Mouse (Mus musculus) fat pad, adult 2 months (tissue): ENCODE data around the gene Pnn.
"Not testable (repeated sequence)": the region's sequence is repeated elsewhere in the genome, so short reads cannot be mapped to it uniquely, and the experiment has no call there.

ENCODE experiments used
- DNase-seq: peaks from one replicate; pipeline ENCODE4 v3.0.0-alpha.2; 2011; ENCODE audit warnings: low read depth, low spot score; ENCODE audit errors: extremely low read depth

The Pnn gene

GRCm38 (mm10) chr12:59066448-59067077, at the start of gene Pnn:
Gene Pnn (plus strand): TSS chr12:59066884.
- peak; percentile 72 for DNase-seq

GRCm38 (mm10) chr12:59017970-59018369, 48.7 kb upstream of the Pnn start:
- no peak for DNase-seq

- DNase-seq, result no peak
Observed at GRCm38 (mm10) chr12:59019891-59020290, 46.8 kb upstream of the Pnn start.

- DNase-seq, result no peak
Observed at GRCm38 (mm10) chr12:59021306-59021705, 45.4 kb upstream of the Pnn start.

- no peak for DNase-seq
Observed at GRCm38 (mm10) chr12:59032101-59032500, 34.6 kb upstream of the Pnn start.

- DNase-seq, result no peak
Observed at GRCm38 (mm10) chr12:59039162-59039970, 27.3 kb upstream of the Pnn start.

GRCm38 (mm10) chr12:59039971-59040844, 26.5 kb upstream of the Pnn start:
- no peak for DNase-seq

GRCm38 (mm10) chr12:59040851-59041250, 25.8 kb upstream of the Pnn start:
- no peak for DNase-seq

- no peak for DNase-seq
Observed at GRCm38 (mm10) chr12:59052470-59052869, 14.2 kb upstream of the Pnn start.

GRCm38 (mm10) chr12:59053166-59053565, 13.5 kb upstream of the Pnn start:
- no peak for DNase-seq

- no peak for DNase-seq
Observed at GRCm38 (mm10) chr12:59053976-59054375, 12.7 kb upstream of the Pnn start.

GRCm38 (mm10) chr12:59055196-59055850, 11.4 kb upstream of the Pnn start:
- no peak for DNase-seq

GRCm38 (mm10) chr12:59056222-59056621, 10.5 kb upstream of the Pnn start:
- DNase-seq, result no peak

- DNase-seq, result not testable (repeated sequence)
Observed at GRCm38 (mm10) chr12:59058242-59058641, 8.4 kb upstream of the Pnn start.

GRCm38 (mm10) chr12:59060322-59060721, 6.4 kb upstream of the Pnn start:
- no peak for DNase-seq

GRCm38 (mm10) chr12:59060993-59061595, 5.6 kb upstream of the Pnn start, which contains the start of gene Trappc6b:
Gene Trappc6b (minus strand): TSS chr12:59061472.
- no peak for DNase-seq

- no peak for DNase-seq
Observed at GRCm38 (mm10) chr12:59064837-59065236, 1.8 kb upstream of the Pnn start.

GRCm38 (mm10) chr12:59065776-59066175, 908 bp upstream of the Pnn start:
- no peak for DNase-seq

GRCm38 (mm10) chr12:59067095-59067494, 411 bp downstream of the Pnn start:
- no peak for DNase-seq

- DNase-seq, result no peak
Observed at GRCm38 (mm10) chr12:59068791-59069190, 2.1 kb downstream of the Pnn start.
